Mouse (Mus musculus) spleen, adult 2 months (tissue): ENCODE measurements around the gene Rere.

Experiments
- CTCF ChIP-seq: fragments of 200-500 bp; IDR thresholded peaks from 2 replicates; pipeline ENCODE4 v1.5.1; 2011; ENCODE audit warnings: mild to moderate bottlenecking, inconsistent platforms; ENCODE audit not compliant: insufficient read depth, insufficient read length, insufficient replicate concordance; ENCODE audit errors: extremely low read depth
- POLR2A ChIP-seq: fragments of 200-500 bp; IDR thresholded peaks from 2 replicates; pipeline ENCODE4 v1.6.1; 2011; ENCODE audit warnings: low read depth, low read length, inconsistent platforms

DNA sequence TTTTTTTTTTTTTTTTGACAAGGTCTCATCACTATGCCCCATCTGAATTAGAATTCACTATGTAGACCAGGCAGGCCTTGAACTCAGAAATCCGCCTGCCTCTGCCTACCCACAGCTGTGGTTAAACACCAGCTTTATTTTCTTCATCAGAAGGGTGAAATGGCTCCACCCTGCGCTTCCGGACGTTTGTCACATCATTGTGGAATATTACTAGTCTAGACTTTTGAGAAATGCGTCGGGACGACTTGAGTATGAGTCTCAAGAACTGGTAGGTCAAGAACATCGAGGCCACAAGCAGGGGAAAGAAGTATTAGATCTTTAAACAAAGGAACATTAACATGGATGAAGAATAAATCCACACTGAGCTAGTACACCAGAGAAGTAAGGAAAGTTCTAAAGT is 45.4 kb upstream of the Rere start:
- TF ChIP-seq POLR2A (no peak), CTCF (no peak)
